Mouse (Mus musculus) lung, adult 2 months (tissue): Measurements from ENCODE around the gene 1700122O11Rik.

Experiments used
- CTCF ChIP-seq: fragments of 200-500 bp; IDR thresholded peaks from 2 replicates; pipeline ENCODE4 v1.5.1; 2011; ENCODE audit warnings: mild to moderate bottlenecking, low read length, control low read depth; ENCODE audit not compliant: insufficient read depth
- POLR2A ChIP-seq: fragments of 200-500 bp; IDR thresholded peaks from 2 replicates; pipeline ENCODE4 v1.6.1; 2011; ENCODE audit warnings: low read depth, mild to moderate bottlenecking, control low read depth, low read length, borderline replicate concordance; ENCODE audit errors: extremely low read depth

DNA sequence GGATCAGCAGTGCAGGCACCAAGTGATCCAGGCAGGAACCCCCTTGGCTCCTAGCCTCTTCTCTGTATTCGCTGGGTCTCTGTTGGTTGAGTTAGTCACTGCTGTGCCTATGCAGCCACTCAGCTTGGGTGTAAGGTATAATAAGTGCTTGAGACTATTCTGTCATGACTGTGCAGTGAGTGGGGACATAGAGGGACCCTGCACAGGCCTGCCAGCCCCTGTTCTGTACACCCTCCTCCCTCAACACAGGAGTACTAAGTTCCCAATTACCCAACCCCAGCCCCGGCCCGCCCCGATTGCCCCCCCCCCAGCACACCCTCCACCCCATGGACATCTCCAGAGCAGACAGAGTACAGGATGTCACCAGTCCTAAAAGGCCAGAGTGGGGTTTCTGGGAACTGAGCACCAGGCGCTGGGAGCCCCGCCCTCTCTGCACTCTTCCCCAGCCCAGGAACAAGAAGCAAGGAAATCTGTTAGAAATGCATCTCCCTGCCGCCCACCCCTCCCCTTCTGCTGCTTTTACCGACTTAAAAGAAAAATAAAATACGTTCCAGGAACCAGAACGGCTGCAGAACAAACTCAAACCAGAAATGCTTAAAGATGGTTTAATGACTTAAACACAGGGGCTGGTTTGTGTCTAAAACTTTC lies 26.2 kb upstream of the 1700122O11Rik start:
- TF ChIP-seq CTCF = no peak
- TF ChIP-seq POLR2A = no peak
